Mouse (Mus musculus): ENCODE measurements around the gene Lgals9. TPM values are rescaled to one million over a fixed set of nuclear protein-coding genes. Genes with fewer than 3 reads are reported as not detected.
"Not testable (repeated sequence)": the region's sequence is repeated elsewhere in the genome, so short reads cannot be mapped to it uniquely, and the experiment has no call there.

Lgals9 gene
- polyA plus RNA-seq, 1 experiment = 17.1 TPM

DNA sequence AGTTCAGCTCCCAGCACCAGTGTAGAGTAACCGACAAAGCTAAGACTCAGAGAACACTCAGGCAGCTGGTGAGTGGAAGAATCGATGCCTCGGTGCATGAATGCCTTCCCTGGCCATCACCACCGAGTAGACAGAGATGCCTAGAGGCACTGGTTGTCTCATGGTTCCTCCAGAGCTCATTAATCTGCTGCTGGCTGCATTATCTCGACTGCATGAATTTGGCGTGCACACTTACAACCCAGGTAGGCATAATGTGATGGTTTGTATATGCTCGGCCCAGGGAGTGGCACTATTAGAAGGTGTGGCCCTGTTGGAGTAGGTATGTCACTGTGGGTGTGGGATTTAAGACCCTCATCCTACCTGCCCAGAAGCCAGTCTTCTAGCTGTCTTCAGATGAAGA is 24.1 kb upstream of the Lgals9 start:
- Histone ChIP-seq H3K4me1 (ENCODE audit: control insufficient read depth, insufficient read depth, low read length) (no peaks in the 10 kb centered on the region), H3K27ac (ENCODE audit: insufficient read depth, low read length) (no peak overlapping the region), H3K4me3 (ENCODE audit: insufficient read depth, low read length) (no peak overlapping the region)
- TF ChIP-seq CTCF (IDR thresholded peaks at IDR 0.05; ENCODE audit: extremely low read depth, insufficient read depth, low read length) (no peak), POLR2A (IDR thresholded peaks at IDR 0.05; ENCODE audit: extremely low read depth, insufficient read depth, low read length) (no peak)

- H3K4me3 ChIP-seq (ENCODE audit: insufficient read depth, low read length) = no peak overlapping the region
- no peaks in the 10 kb centered on the region for H3K4me1 ChIP-seq (ENCODE audit: control insufficient read depth, insufficient read depth, low read length)
- TF ChIP-seq CTCF (IDR thresholded peaks at IDR 0.05; ENCODE audit: extremely low read depth, insufficient read depth, low read length) = no peak
- no peak for TF ChIP-seq POLR2A (IDR thresholded peaks at IDR 0.05; ENCODE audit: extremely low read depth, insufficient read depth, low read length)
- no peak overlapping the region for H3K27ac ChIP-seq (ENCODE audit: insufficient read depth, low read length)
These were observed 23.4 kb upstream of the Lgals9 start for GRCm38 (mm10) chr11:79008007-79008775.

DNA sequence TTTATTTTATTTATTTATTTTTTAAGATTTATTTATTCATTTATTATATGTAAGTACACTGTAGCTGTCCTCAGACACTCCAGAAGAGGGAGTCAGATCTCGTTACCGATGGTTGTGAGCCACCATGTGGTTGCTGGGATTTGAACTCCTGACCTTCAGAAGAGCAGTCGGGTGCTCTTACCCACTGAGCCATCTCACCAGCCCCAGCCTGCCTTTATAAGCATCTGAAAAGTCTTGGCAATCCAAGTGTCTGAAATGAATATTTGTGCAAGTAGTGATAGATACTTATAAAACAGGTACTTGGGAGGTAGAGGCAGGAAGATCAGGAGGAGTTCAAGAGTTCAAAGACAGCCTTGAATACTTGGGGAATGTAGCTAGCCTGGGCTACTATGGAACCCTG is 22.6 kb upstream of the Lgals9 start:
- not testable (repeated sequence) for H3K4me1 ChIP-seq (ENCODE audit: control insufficient read depth, insufficient read depth, low read length); H3K4me3 ChIP-seq (ENCODE audit: insufficient read depth, low read length); H3K27ac ChIP-seq (ENCODE audit: insufficient read depth, low read length)

DNA sequence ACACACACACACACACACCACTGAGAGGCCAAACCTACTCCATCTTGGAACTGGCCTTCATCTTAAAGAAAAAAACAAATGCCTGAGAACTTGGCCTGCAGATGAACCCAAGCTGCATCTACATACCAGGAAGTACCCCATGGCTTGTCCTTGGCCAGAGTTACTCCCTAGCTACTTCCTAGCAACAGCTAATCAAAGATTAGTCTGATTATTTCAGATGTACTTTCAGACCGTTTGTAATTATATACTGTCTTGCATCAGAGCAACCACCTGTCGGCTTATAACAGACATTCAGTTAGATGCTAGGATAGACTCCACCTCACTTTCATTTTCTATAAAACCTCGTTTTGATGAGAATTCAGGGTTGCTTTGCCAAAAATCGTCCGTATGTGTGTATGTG is 21.7 kb upstream of the Lgals9 start:
- TF ChIP-seq CTCF (IDR thresholded peaks at IDR 0.05; ENCODE audit: extremely low read depth, insufficient read depth, low read length) (no peak), POLR2A (IDR thresholded peaks at IDR 0.05; ENCODE audit: extremely low read depth, insufficient read depth, low read length) (no peak)
- H3K4me3 ChIP-seq (ENCODE audit: insufficient read depth, low read length) = no peak overlapping the region
- H3K4me1 ChIP-seq (ENCODE audit: control insufficient read depth, insufficient read depth, low read length) = no peaks in the 10 kb centered on the region
- H3K27ac ChIP-seq (ENCODE audit: insufficient read depth, low read length) = no peak overlapping the region

GRCm38 (mm10) chr11:79005578-79006394 is 21.0 kb upstream of the Lgals9 start:
- no peak for TF ChIP-seq POLR2A (IDR thresholded peaks at IDR 0.05; ENCODE audit: extremely low read depth, insufficient read depth, low read length)
- no peak for TF ChIP-seq CTCF (IDR thresholded peaks at IDR 0.05; ENCODE audit: extremely low read depth, insufficient read depth, low read length)
- Histone ChIP-seq H3K4me1 (ENCODE audit: control insufficient read depth, insufficient read depth, low read length) (no peaks in the 10 kb centered on the region), H3K27ac (ENCODE audit: insufficient read depth, low read length) (no peak overlapping the region), H3K4me3 (ENCODE audit: insufficient read depth, low read length) (no peak overlapping the region)

- Histone ChIP-seq H3K4me1 (ENCODE audit: control insufficient read depth, insufficient read depth, low read length) (no peaks in the 10 kb centered on the region), H3K4me3 (ENCODE audit: insufficient read depth, low read length) (no peak overlapping the region), H3K27ac (ENCODE audit: insufficient read depth, low read length) (no peak overlapping the region)
- TF ChIP-seq POLR2A (IDR thresholded peaks at IDR 0.05; ENCODE audit: extremely low read depth, insufficient read depth, low read length) = no peak
- TF ChIP-seq CTCF (IDR thresholded peaks at IDR 0.05; ENCODE audit: extremely low read depth, insufficient read depth, low read length) = no peak
These were observed 19.3 kb upstream of the Lgals9 start for GRCm38 (mm10) chr11:79003769-79004638.

GRCm38 (mm10) chr11:79003053-79003768 is 18.5 kb upstream of the Lgals9 start:
- no peaks in the 10 kb centered on the region for H3K4me1 ChIP-seq (ENCODE audit: control insufficient read depth, insufficient read depth, low read length)
- TF ChIP-seq POLR2A (IDR thresholded peaks at IDR 0.05; ENCODE audit: extremely low read depth, insufficient read depth, low read length) (no peak), CTCF (IDR thresholded peaks at IDR 0.05; ENCODE audit: extremely low read depth, insufficient read depth, low read length) (no peak)
- H3K4me3 ChIP-seq (ENCODE audit: insufficient read depth, low read length) = no peak overlapping the region
- no peak overlapping the region for H3K27ac ChIP-seq (ENCODE audit: insufficient read depth, low read length)

GRCm38 (mm10) chr11:79002551-79002951 is 17.8 kb upstream of the Lgals9 start:
- no peak overlapping the region for H3K4me3 ChIP-seq (ENCODE audit: insufficient read depth, low read length)
- TF ChIP-seq POLR2A (IDR thresholded peaks at IDR 0.05; ENCODE audit: extremely low read depth, insufficient read depth, low read length) (no peak), CTCF (IDR thresholded peaks at IDR 0.05; ENCODE audit: extremely low read depth, insufficient read depth, low read length) (no peak)
- no peak overlapping the region for H3K27ac ChIP-seq (ENCODE audit: insufficient read depth, low read length)
- H3K4me1 ChIP-seq (ENCODE audit: control insufficient read depth, insufficient read depth, low read length) = no peaks in the 10 kb centered on the region

DNA sequence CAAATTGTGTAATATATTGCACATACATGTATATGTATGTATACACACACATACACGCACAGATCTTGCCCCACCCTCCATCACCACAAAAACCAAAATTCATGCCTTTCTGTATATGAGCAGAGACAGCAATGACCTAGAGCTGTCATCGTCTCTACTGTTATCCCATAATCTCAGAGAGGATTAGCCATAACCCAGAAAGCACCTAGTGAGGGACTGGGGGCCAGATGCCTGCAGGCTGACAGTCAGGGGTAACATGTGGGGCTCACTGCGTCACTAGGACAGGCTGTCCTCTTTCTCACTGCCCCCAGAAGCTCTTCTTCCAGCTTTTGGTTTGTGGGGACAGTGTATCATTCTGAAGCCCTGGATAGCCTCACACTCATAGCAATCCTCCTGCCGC is 17.1 kb upstream of the Lgals9 start:
- no peak overlapping the region for H3K4me3 ChIP-seq (ENCODE audit: insufficient read depth, low read length)
- H3K27ac ChIP-seq (ENCODE audit: insufficient read depth, low read length) = no peak overlapping the region
- H3K4me1 ChIP-seq (ENCODE audit: control insufficient read depth, insufficient read depth, low read length) = no peaks in the 10 kb centered on the region
- TF ChIP-seq POLR2A (IDR thresholded peaks at IDR 0.05; ENCODE audit: extremely low read depth, insufficient read depth, low read length) = no peak
- TF ChIP-seq CTCF (IDR thresholded peaks at IDR 0.05; ENCODE audit: extremely low read depth, insufficient read depth, low read length) = no peak
